Mouse (Mus musculus): ENCODE measurements around the gene Tcf25. TPM values are rescaled to one million over a fixed set of nuclear protein-coding genes. Genes with fewer than 3 reads are reported as not detected.
"Not testable (repeated sequence)": the region's sequence is repeated elsewhere in the genome, so short reads cannot be mapped to it uniquely, and the experiment has no call there.

The Tcf25 gene
- total RNA-seq, 2 experiments from 2014 or later = 586 to 610 TPM

- H3K4me3 ChIP-seq = peak overlapping the region; percentile 91
- intact Hi-C loops (cut with DNase I) = no loop called here
- TF ChIP-seq CTCF (IDR thresholded peaks at IDR 0.05) = no peak
- no peak overlapping the region for H3K27ac ChIP-seq
- no peak for DNase-seq (ENCODE audit: extremely low spot score in 1 of 2, low spot score in 2 of 2)
Measured at GRCm38 (mm10) chr8:123414255-123414654, 40.7 kb downstream of the Tcf25 start.

GRCm38 (mm10) chr8:123414997-123415696 is 41.6 kb downstream of the Tcf25 start:
- DNase-seq (ENCODE audit: extremely low spot score in 1 of 2, low spot score in 2 of 2); intact Hi-C loops (cut with DNase I); H3K4me3 ChIP-seq; H3K27ac ChIP-seq: not testable (repeated sequence)
- peak; percentile 15 for TF ChIP-seq CTCF (IDR thresholded peaks at IDR 0.05)

GRCm38 (mm10) chr8:123415967-123416943 is 42.7 kb downstream of the Tcf25 start:
- intact Hi-C loops (cut with DNase I) = no loop called here
- TF ChIP-seq CTCF (IDR thresholded peaks at IDR 0.05) = peak; percentile 62
- Histone ChIP-seq H3K27ac (no peak overlapping the region), H3K4me3 (no peak overlapping the region)
- no peak for DNase-seq (ENCODE audit: extremely low spot score in 1 of 2, low spot score in 2 of 2)

GRCm38 (mm10) chr8:123416944-123417555 is 43.5 kb downstream of the Tcf25 start:
- Histone ChIP-seq H3K27ac (no peak overlapping the region), H3K4me3 (no peak overlapping the region)
- DNase-seq (ENCODE audit: extremely low spot score in 1 of 2, low spot score in 2 of 2) = no peak
- intact Hi-C loops (cut with DNase I) = no loop called here
- TF ChIP-seq CTCF (IDR thresholded peaks at IDR 0.05) = no peak

- no peak for DNase-seq (ENCODE audit: extremely low spot score in 1 of 2, low spot score in 2 of 2)
- intact Hi-C loops (cut with DNase I) = no loop called here
- H3K4me3 ChIP-seq = no peak overlapping the region
- H3K27ac ChIP-seq = no peak overlapping the region
- no peak for TF ChIP-seq CTCF (IDR thresholded peaks at IDR 0.05)
Measured at GRCm38 (mm10) chr8:123419711-123420110, 46.2 kb downstream of the Tcf25 start.

- DNase-seq (ENCODE audit: extremely low spot score in 1 of 2, low spot score in 2 of 2) = no peak
- H3K27ac ChIP-seq = no peak overlapping the region
- intact Hi-C loops (cut with DNase I) = no loop called here
- H3K4me3 ChIP-seq = no peak overlapping the region
- TF ChIP-seq CTCF (IDR thresholded peaks at IDR 0.05) = no peak
Measured at GRCm38 (mm10) chr8:123420525-123421281, 47.1 kb downstream of the Tcf25 start.

- H3K4me3 ChIP-seq = no peak overlapping the region
- H3K27ac ChIP-seq = no peak overlapping the region; the same call in 1 of the 2 replicates
- intact Hi-C loops (cut with DNase I) = no loop called here
- TF ChIP-seq CTCF (IDR thresholded peaks at IDR 0.05) = no peak
- DNase-seq (ENCODE audit: extremely low spot score in 1 of 2, low spot score in 2 of 2) = no peak
Measured at GRCm38 (mm10) chr8:123421325-123421724, 47.8 kb downstream of the Tcf25 start.

GRCm38 (mm10) chr8:123422056-123422780 is 48.7 kb downstream of the Tcf25 start:
- peak overlapping the region; percentile 5 for H3K27ac ChIP-seq
- peak; percentile 76 to 78 for DNase-seq (ENCODE audit: extremely low spot score in 1 of 2, low spot score in 2 of 2)
- intact Hi-C loops (cut with DNase I) = no loop called here
- TF ChIP-seq CTCF (IDR thresholded peaks at IDR 0.05) = peak; percentile 84
- H3K4me3 ChIP-seq = no peak overlapping the region

- DNase-seq (ENCODE audit: extremely low spot score in 1 of 2, low spot score in 2 of 2) = peak in 1 of 2 experiments; percentile 15
- TF ChIP-seq CTCF (IDR thresholded peaks at IDR 0.05) = no peak
- intact Hi-C loops (cut with DNase I) = no loop called here
- Histone ChIP-seq H3K27ac (peak overlapping the region; percentile 5; the same call in 1 of the 2 replicates), H3K4me3 (no peak overlapping the region)
Measured at GRCm38 (mm10) chr8:123422781-123423159, 49.2 kb downstream of the Tcf25 start.

- Histone ChIP-seq H3K4me3 (no peak within 1 kb of the TSS), H3K27ac (peak within 1 kb of the TSS; percentile 5; the same call in 1 of the 2 replicates)
- DNase-seq (ENCODE audit: extremely low spot score in 1 of 2, low spot score in 2 of 2) = no peak
- intact Hi-C loops (cut with DNase I) = no loop called here
- no peak for TF ChIP-seq CTCF (IDR thresholded peaks at IDR 0.05)
Measured at GRCm38 (mm10) chr8:123423441-123423840, 49.9 kb downstream of the Tcf25 start, which contains the start of gene Def8. Gene Def8, plus strand, starts transcription at chr8:123423527.
